Mouse (Mus musculus) forebrain, embryonic 16.5 days (tissue): Measurements from ENCODE around the gene Klhl29. TPM values are rescaled to one million over a fixed set of nuclear protein-coding genes. Genes with fewer than 3 reads are reported as not detected.

ENCODE experiments used
- ATAC-seq: fragments of 200-750 bp; cut with Nextera tagmentation; 2 replicates; pipeline ENCODE4 v1.8.0; 2017; ENCODE audit warnings: mild to moderate bottlenecking, moderate library complexity
- H3K27ac ChIP-seq: fragments of 300-500 bp; sonication (generic); 2 replicates; pipeline ENCODE4 v1.5.1; 2014; ENCODE audit warnings: low read length, control low read depth
- H3K27me3 ChIP-seq: fragments of 300-500 bp; sonication (generic); replicated peaks from 2 replicates; pipeline ENCODE4 v1.6.1; 2014; ENCODE audit warnings: low read length; ENCODE audit not compliant: control insufficient read depth, insufficient read depth
- H3K36me3 ChIP-seq: fragments of 300-500 bp; sonication (generic); 2 replicates; pipeline ENCODE4 v1.6.1; 2014; ENCODE audit not compliant: control insufficient read depth, insufficient read depth
- H3K4me1 ChIP-seq: fragments of 300-500 bp; sonication (generic); replicated peaks from 2 replicates; pipeline ENCODE4 v1.6.1; 2014; ENCODE audit warnings: low read length; ENCODE audit not compliant: control insufficient read depth, insufficient read depth
- H3K4me2 ChIP-seq: fragments of 300-500 bp; sonication (generic); 2 replicates; pipeline ENCODE4 v1.6.1; 2014; ENCODE audit warnings: mild to moderate bottlenecking, low read length, control low read depth
- H3K4me3 ChIP-seq: fragments of 300-500 bp; sonication (generic); replicated peaks from 2 replicates; pipeline ENCODE4 v1.5.1; 2014; ENCODE audit warnings: mild to moderate bottlenecking, low read length, control low read depth
- H3K9ac ChIP-seq: fragments of 300-500 bp; sonication (generic); replicated peaks from 2 replicates; pipeline ENCODE4 v1.6.1; 2014; ENCODE audit warnings: low read depth, low read length, control low read depth
- H3K9me3 ChIP-seq: fragments of 300-500 bp; sonication (generic); 2 replicates; pipeline ENCODE4 v1.6.1; 2016; ENCODE audit warnings: low read length; ENCODE audit not compliant: control insufficient read depth
- WGBS: fragments of 180-500 bp; shearing (Covaris S2); extraction: QIAGEN DNeasy Blood & Tissue Kit; methylation state at CpG from one replicate; pipeline ENCODE4 v1.1.7; 2014; 5-methylcytosine and 5-hydroxymethylcytosine counted together
- polyA plus RNA-seq: library from polyadenylated mRNA; unstranded; fragments of >200 nt; fragmentation: Nextera tagmentation; extraction: Ambion mirVana; gene quantifications from 2 replicates; pipeline ENCODE4 v1.2.1, GENCODE M21; 2015

Klhl29 gene
- polyA plus RNA-seq, 1 experiment from 2014 or later = 7.3 TPM

DNA sequence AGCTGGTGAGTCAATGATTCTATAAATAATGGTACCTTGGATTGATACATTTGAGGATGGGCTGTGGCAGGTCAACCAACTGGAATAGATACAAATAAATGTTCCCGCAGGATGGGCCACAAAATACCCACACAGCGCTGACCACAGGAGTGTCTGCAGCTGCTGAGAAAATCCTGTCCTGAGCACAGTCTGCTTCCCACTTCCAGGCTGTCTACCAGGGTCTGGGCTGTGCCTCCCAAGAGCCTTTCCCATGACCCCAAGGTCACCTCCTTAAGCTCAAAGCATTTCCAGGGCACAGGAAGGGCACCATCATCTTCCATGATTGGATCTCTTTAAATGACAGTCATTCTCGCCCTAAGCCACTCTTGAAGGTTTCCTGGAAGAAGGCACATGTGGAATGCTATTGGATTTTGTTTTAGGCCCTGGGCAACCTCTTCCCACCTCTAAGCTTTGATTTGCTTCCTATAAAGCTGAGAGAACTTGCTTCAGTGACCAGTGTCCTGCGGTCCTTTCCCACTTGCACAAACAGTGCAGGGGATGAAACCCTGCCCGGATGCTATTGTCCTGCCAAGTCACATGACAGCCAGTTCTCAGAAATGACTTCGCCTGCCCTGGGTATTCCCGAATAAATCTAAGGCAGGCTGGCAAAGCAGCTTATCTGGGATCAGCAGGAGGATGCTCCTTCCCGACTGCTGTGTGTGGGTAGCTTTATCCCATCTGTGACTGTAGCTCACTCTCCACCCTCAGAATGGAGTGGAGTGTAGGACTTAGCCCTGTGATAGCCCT lies 38.4 kb downstream of the Klhl29 start:
- H3K9ac ChIP-seq = no peak overlapping the region

DNA sequence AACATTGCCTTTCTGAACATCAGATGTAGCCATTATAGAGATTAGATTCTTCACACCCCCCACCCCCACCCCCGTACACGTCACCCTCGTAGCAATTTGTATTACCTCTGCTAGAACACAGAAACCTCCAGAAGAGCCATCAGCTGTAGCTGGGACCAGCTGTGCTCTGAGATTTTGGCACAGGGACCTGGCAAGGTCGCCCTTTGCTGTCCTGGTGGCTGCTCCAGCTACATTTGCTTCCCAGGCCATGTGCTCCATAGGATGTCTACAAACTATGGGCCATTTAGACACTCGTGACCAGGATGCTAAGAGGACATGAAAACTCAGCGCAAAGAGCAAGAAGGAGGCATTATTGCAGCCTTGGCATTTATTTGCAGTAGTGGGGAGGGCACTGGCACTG lies 39.2 kb downstream of the Klhl29 start:
- H3K4me3 ChIP-seq = no peak overlapping the region
- H3K9me3 ChIP-seq = no peaks in the 10 kb centered on the region
- no peaks in the 10 kb centered on the region for H3K36me3 ChIP-seq
- H3K4me2 ChIP-seq = no peak overlapping the region
- peaks cover 17% of the 10 kb centered on the region for H3K4me1 ChIP-seq
- 80% methylated on average over 6 of the region's 6 CpGs for WGBS
- no peaks in the 10 kb centered on the region for H3K27me3 ChIP-seq
- H3K27ac ChIP-seq = no peak overlapping the region
- ATAC-seq = no peak
- H3K9ac ChIP-seq = no peak overlapping the region

More for the DNA sequence above, 38.4 kb downstream of the Klhl29 start:
- ATAC-seq = no peak
- H3K36me3 ChIP-seq = no peaks in the 10 kb centered on the region
- no peaks in the 10 kb centered on the region for H3K9me3 ChIP-seq
- no peaks in the 10 kb centered on the region for H3K27me3 ChIP-seq
- H3K27ac ChIP-seq = no peak overlapping the region
- peaks cover 14% of the 10 kb centered on the region for H3K4me1 ChIP-seq
- WGBS = 46% methylated on average over 8 of the region's 8 CpGs
- no peak overlapping the region for H3K4me3 ChIP-seq
- H3K4me2 ChIP-seq = no peak overlapping the region

DNA sequence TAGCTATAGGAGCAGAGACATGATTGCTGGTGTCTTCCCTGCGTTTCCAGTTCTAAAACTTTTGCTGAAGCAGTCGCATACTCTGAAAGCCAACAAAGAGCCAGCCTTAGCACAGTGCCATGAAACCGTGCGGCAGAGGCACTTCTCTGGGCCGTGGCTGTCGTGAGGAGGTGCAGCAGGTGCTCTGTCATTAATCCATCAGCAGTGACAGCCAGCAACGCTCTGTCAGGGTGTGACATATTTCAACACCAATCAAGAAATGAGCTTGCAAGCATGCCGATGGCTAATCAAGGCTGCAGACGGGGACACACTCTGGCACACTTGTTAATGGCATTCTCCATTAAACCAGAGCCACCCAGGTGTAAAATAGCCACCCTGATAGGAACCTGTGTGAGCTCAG lies 40.5 kb downstream of the Klhl29 start:
- 45% methylated on average over 9 of the region's 9 CpGs for WGBS

DNA sequence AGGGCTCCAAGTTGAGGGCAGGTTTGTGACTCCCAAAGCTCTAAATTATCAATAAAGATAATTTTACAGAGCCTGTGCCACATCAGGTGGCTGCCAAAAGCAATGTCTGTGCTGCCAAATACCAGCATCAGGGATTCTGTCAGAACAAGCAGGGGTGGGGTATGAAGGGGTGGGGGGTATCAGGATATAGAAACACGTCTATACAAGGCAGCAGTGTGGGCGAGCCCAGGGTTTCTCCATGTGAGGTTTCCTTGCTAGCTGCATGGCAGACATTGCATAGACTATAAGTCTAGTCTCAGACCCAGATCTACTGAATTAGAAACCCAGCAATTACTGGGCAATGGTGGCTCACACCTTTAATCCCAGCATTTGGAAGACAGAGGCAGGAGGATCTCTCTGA lies 41.3 kb downstream of the Klhl29 start:
- H3K36me3 ChIP-seq = no peaks in the 10 kb centered on the region
- no peak overlapping the region for H3K4me3 ChIP-seq
- no peaks in the 10 kb centered on the region for H3K27me3 ChIP-seq
- no peaks in the 10 kb centered on the region for H3K9me3 ChIP-seq
- H3K9ac ChIP-seq = no peak overlapping the region
- H3K4me2 ChIP-seq = no peak overlapping the region
- H3K4me1 ChIP-seq = peaks cover 17% of the 10 kb centered on the region
- ATAC-seq = no peak
- H3K27ac ChIP-seq = no peak overlapping the region
- WGBS = 63% methylated on average over 2 of the region's 2 CpGs

More for the DNA sequence above, 40.5 kb downstream of the Klhl29 start:
- no peaks in the 10 kb centered on the region for H3K36me3 ChIP-seq
- no peak overlapping the region; the same call in 1 of the 2 replicates for H3K27ac ChIP-seq
- H3K4me1 ChIP-seq = peaks cover 17% of the 10 kb centered on the region
- no peak overlapping the region for H3K4me2 ChIP-seq
- no peak for ATAC-seq
- H3K4me3 ChIP-seq = no peak overlapping the region
- H3K27me3 ChIP-seq = no peaks in the 10 kb centered on the region
- no peak overlapping the region for H3K9ac ChIP-seq
- no peaks in the 10 kb centered on the region for H3K9me3 ChIP-seq

DNA sequence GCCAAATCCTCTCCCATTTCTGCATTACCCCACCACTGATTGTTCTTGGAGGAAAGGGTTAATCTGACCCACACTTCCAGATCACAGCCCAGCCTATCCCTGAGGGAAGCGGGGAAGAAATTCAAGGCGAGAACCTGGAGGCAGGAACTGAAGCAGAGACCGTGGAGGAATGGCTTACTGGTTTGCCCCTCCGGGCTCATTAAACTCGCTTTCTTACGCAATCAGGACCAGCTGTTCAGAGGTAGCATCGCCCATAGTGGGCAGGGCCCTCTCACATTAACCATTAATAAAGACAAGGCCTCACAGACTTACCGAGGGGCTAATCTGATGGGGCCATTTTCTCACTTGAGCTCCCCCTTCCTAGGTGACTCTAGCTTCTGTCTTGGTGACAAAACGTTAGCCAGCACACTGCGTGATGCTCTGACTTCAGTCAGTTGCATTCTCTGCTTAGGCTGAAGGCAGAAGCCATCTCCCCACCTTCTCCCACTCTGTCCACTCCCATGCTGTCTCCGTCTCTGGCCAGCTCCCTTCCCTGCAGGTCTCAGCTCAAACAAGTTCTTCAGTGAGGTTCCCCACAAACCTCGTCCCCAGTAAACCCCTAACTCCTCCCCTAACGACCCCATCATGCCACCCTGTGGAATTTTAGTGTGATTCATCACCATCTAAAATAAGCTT lies 43.5 kb downstream of the Klhl29 start:
- no peaks in the 10 kb centered on the region for H3K36me3 ChIP-seq
- WGBS = 61% methylated on average over 13 of the region's 13 CpGs
- peaks cover 17% of the 10 kb centered on the region for H3K4me1 ChIP-seq
- 0 out of 2 replicates have a peak, but pooled peaks have one; percentile 16 for ATAC-seq
- H3K9me3 ChIP-seq = no peaks in the 10 kb centered on the region
- peak overlapping the region; percentile 25; the same call in 1 of the 2 replicates for H3K27ac ChIP-seq
- no peak overlapping the region for H3K4me3 ChIP-seq
- H3K4me2 ChIP-seq = no peak overlapping the region
- H3K9ac ChIP-seq = no peak overlapping the region
- H3K27me3 ChIP-seq = no peaks in the 10 kb centered on the region

DNA sequence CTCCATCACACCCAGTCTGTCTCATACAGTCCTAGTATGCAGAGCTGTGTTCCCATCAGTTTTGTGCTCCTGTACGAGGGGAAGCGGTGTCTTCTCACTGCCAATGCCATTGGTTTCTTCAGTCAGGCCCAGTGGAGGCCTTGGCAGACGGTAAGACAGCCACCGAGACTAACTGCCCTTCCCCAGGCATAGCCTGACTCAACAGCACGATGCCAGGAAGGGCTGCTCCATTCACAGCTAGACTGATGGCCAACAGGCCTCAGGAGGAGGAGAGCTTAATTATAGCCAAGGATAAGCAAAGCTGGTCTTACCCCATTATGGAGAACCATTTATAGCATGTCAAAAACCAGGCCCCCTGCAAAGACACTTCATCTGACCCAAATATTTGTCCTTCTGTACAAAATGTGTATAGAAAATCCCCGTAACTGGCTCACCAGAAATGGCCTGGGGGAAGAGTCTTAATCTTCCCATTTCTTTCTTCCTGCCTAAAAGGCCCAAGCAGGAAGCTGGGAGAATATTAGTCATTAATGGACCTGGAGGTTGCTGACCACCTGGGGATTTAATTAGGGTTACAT lies 44.9 kb downstream of the Klhl29 start:
- no peaks in the 10 kb centered on the region for H3K9me3 ChIP-seq
- no peak overlapping the region for H3K4me3 ChIP-seq
- whole genome bisulfite sequencing = 63% methylated on average over 6 of the region's 6 CpGs
- H3K27me3 ChIP-seq = no peaks in the 10 kb centered on the region
- no peak overlapping the region for H3K4me2 ChIP-seq
- H3K9ac ChIP-seq = no peak overlapping the region
- peaks cover 17% of the 10 kb centered on the region for H3K4me1 ChIP-seq
- no peaks in the 10 kb centered on the region for H3K36me3 ChIP-seq
- H3K27ac ChIP-seq = no peak overlapping the region
- ATAC-seq = no peak

DNA sequence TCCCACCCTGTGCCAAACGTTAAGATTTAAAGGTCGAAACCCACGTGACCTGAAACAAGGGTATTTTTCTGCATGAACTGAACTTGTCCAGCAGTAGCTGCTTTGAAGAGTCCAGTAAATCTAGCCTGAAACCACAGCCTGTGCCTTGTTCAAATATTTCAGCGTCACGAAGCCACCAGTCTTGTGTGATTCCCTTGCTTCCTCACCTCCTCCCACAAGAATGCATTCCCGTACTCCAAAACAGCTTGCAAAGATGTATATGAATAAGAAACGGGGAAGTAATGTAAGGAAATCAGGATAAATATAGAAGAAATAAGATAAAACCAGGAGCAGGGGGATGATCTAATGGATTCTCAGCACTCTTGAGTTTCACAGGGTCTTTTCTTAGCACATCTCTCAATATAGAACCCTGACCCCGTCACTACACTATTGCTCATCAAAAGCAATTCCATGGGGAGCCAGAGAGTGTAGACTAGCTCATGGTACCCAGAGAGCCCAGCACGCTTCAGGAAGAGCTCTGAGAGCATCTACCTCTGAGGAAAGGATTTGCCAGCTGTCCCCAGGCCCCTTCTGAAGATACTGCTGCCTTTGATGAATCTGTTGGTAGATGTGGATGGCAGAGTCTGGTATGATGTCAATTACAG lies 52.9 kb downstream of the Klhl29 start:
- Histone ChIP-seq H3K27me3 (no peaks in the 10 kb centered on the region), H3K9me3 (no peaks in the 10 kb centered on the region), H3K4me1 (peaks cover 8% of the 10 kb centered on the region), H3K4me2 (no peak overlapping the region), H3K36me3 (no peaks in the 10 kb centered on the region), H3K9ac (no peak overlapping the region), H3K27ac (no peak overlapping the region), H3K4me3 (no peak overlapping the region)
- ATAC-seq = no peak
- 92% methylated on average over 9 of the region's 9 CpGs for WGBS

DNA sequence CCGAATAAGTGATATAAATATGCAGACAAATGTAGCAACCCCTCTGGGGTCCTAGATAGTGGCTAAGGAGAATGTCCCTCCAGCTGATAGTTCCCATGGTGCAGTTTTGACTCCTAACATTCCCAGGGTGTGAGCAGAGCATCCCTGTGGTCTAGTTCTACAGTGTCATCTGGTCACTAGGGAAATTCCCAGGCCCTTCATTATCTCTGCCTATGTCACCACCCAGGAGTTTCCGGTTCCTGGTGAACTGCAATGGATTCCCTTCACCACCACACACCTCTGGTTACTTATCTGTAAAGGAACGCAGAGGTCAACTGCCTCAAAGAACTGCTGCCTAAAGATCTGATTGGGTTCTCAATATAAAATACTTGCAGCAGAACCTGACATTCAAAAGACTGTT lies 54.5 kb downstream of the Klhl29 start:
- ATAC-seq = no peak
- Histone ChIP-seq H3K27ac (no peak overlapping the region), H3K9ac (no peak overlapping the region), H3K36me3 (no peaks in the 10 kb centered on the region), H3K4me3 (no peak overlapping the region), H3K4me2 (no peak overlapping the region), H3K27me3 (no peaks in the 10 kb centered on the region), H3K9me3 (no peaks in the 10 kb centered on the region), H3K4me1 (peaks cover 8% of the 10 kb centered on the region)
- whole genome bisulfite sequencing = 92% methylated on average over 3 of the region's 3 CpGs

DNA sequence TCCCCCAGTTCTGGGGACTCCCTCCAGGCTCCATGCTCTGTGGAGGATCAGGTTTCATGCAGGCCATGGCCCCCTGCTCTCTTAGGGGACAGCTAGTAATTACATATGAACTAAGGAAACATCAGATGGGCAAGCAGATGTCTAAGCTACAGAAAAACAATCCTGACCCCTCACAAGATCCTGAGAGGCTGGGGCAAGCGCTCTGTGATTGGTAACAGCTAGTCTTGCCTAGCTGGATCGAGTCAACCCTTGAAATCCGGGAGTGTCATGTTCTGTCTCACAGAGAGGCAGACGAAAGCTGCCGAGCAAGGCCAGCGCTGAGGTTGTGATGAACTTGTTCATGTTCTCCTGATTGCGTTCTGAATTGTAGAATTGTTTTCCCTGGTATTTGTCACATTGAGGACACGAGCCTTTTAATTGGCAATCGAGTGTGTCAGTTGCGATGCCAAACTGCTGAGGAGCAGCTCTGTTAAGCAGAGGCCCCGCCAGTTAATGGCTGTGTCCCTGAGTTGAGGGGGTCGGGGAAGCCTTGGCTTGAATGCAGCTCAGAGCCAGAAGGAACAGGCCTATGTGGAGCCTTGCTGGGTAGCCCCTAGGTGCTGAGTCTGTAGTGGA lies 56.0 kb downstream of the Klhl29 start:
- Histone ChIP-seq H3K9me3 (no peaks in the 10 kb centered on the region), H3K27me3 (no peaks in the 10 kb centered on the region), H3K4me2 (no peak overlapping the region), H3K27ac (no peak overlapping the region), H3K4me1 (peaks cover 8% of the 10 kb centered on the region), H3K9ac (no peak overlapping the region), H3K4me3 (no peak overlapping the region), H3K36me3 (no peaks in the 10 kb centered on the region)
- no peak for ATAC-seq
- 26% methylated on average over 12 of the region's 12 CpGs for WGBS
